Mouse (Mus musculus): ENCODE measurements around the gene St5. TPM values are rescaled to one million over a fixed set of nuclear protein-coding genes. Genes with fewer than 3 reads are reported as not detected.

St5 gene
- polyA plus RNA-seq, 1 experiment from 2014 or later: 51.0 TPM

DNA sequence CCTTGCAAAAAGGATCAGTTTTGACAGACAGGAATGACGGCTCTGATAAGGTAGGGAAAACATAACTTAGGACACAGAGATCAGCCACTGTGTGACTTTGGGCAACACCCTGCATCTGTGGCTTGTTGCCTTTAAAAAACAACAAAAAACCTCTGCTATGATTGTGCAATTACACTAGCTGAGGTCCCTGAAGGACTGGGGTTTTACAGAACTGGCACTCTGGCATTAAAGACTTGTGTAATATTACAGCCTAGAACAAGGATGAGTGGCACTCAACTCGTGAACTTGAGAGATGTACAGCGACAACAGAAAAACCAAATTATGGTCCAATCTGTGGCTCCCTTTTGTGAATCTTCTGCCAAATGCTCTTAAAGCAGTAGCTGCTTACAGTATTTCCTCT lies 178.6 kb downstream of the St5 start:
- Histone ChIP-seq H3K27me3 (replicated peaks) (no peaks in the 10 kb centered on the region), H3K36me3 (peaks cover 65% of the 10 kb centered on the region), H3K4me1 (peaks cover 16% of the 10 kb centered on the region), H3K27ac (no peak overlapping the region), H3K9me3 (no peaks in the 10 kb centered on the region), H3K9ac (no peak overlapping the region), H3K4me3 (no peak overlapping the region), H3K4me2 (replicated peaks) (no peak overlapping the region)
- ATAC-seq (ENCODE audit: low FRiP score, low read depth): no peak
- WGBS: 90% methylated on average over 3 of the region's 3 CpGs

DNA sequence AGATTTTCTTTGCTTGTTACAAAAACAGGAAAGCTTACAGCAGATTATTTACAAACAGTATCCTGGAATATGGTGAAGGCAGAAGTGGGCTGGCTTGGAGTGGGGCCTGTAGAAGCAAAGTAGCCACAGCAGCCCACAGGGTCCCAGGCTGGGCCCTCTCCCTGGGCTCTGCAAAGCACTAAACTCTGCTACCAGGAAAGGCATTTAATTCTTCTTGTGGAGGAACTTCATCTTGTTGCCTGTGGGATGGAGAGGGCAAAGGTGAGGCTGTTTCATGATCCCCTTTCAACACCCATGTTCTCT lies 179.0 kb downstream of the St5 start:
- H3K4me1 ChIP-seq: peaks cover 16% of the 10 kb centered on the region
- H3K36me3 ChIP-seq: peaks cover 62% of the 10 kb centered on the region
- H3K27me3 ChIP-seq (replicated peaks): no peaks in the 10 kb centered on the region
- ATAC-seq (ENCODE audit: low FRiP score, low read depth): no peak
- no peak overlapping the region for H3K9ac ChIP-seq
- H3K9me3 ChIP-seq: no peaks in the 10 kb centered on the region
- H3K4me3 ChIP-seq: no peak overlapping the region
- no peak overlapping the region for H3K4me2 ChIP-seq (replicated peaks)
- H3K27ac ChIP-seq: no peak overlapping the region

DNA sequence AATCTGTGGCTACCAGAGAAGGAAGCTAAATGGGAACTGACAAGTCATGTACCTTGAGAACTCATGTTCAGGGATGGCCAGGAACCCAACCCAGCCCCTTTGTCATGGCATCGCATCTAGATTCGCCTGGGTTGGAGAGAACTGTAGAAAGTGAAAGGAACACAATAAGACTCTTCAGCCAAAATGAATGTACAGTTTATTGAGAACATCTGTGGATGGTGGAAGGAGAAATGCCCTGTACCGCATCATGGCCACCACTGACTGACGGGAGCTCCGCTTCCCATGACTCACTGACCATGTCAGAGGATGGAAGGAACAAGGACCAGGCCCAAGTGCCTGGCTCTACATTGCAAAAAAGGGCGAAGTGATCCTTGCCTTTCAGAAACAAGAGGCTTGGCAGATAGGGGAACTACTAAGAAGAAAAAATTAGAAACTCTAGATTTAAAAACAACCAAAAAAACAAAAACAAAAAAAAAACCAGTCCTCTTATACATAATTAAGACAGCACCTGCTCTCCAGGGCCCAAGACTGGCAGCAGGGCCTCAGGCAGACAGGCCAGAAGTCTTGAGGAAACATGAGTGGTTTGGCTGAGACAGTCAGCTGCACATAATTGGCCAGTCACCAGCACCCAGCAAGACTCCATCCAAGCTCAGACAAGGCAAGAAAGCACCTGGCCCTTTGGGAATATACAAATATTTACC lies 179.5 kb downstream of the St5 start:
- H3K27ac ChIP-seq: no peak overlapping the region
- no peak overlapping the region for H3K4me3 ChIP-seq
- ATAC-seq (ENCODE audit: low FRiP score, low read depth): no peak
- no peaks in the 10 kb centered on the region for H3K27me3 ChIP-seq (replicated peaks)
- no peak overlapping the region for H3K4me2 ChIP-seq (replicated peaks)
- peaks cover 16% of the 10 kb centered on the region for H3K4me1 ChIP-seq
- no peaks in the 10 kb centered on the region for H3K9me3 ChIP-seq
- WGBS: 63% methylated on average over 6 of the region's 6 CpGs
- H3K36me3 ChIP-seq: peaks cover 62% of the 10 kb centered on the region
- no peak overlapping the region for H3K9ac ChIP-seq

DNA sequence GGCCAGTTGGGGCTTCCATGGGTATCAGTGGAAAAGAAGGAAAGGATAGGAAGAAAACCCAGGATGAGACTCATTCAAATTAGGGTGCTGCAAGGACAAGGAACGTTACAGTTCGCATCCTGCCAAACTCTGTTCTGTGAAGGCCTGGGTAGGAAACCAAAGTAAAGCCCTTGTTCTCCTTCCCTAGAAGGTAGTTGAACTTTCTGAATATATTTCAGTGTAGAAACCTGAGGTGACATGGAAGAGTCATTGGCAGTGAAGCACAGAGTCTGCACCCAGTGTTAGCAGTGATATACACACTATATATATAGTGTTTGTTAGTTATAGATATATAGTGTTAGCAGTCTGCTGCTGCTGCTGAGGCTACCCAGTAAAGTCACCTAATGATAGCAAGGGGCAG lies 180.1 kb downstream of the St5 start:
- no peak for ATAC-seq (ENCODE audit: low FRiP score, low read depth)

DNA sequence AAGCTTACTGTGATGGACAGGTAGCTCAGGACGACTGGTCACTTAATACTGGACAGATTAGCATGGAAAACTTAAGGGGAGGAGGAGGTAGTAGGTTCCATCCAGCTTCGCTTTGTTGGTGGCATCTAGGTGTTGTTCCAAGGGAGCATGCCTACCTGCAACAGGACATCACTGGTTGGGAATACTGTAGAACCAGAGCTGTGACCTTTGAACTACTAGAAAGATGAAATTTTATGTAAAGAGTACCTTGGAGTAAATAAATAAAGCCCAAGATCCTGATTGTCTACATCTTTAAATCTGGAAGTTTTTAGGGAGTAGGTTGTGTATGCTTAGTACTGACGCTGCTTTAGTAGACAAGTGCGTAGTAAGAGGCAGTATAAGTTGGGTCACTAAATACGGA lies 181.3 kb downstream of the St5 start:
- Histone ChIP-seq H3K36me3 (peaks cover 55% of the 10 kb centered on the region), H3K4me2 (replicated peaks) (no peak overlapping the region), H3K27me3 (replicated peaks) (no peaks in the 10 kb centered on the region), H3K27ac (no peak overlapping the region), H3K9me3 (no peaks in the 10 kb centered on the region), H3K4me3 (no peak overlapping the region), H3K9ac (no peak overlapping the region), H3K4me1 (peaks cover 23% of the 10 kb centered on the region)
- ATAC-seq (ENCODE audit: low FRiP score, low read depth): no peak
- 82% methylated on average over 5 of the region's 5 CpGs for WGBS

More for the DNA sequence above, 180.1 kb downstream of the St5 start:
- Histone ChIP-seq H3K9ac (no peak overlapping the region), H3K4me3 (no peak overlapping the region), H3K27me3 (replicated peaks) (no peaks in the 10 kb centered on the region), H3K4me2 (replicated peaks) (no peak overlapping the region), H3K36me3 (peaks cover 59% of the 10 kb centered on the region), H3K27ac (no peak overlapping the region), H3K4me1 (peaks cover 16% of the 10 kb centered on the region), H3K9me3 (no peaks in the 10 kb centered on the region)
- WGBS: 62% methylated on average over 2 of the region's 2 CpGs

DNA sequence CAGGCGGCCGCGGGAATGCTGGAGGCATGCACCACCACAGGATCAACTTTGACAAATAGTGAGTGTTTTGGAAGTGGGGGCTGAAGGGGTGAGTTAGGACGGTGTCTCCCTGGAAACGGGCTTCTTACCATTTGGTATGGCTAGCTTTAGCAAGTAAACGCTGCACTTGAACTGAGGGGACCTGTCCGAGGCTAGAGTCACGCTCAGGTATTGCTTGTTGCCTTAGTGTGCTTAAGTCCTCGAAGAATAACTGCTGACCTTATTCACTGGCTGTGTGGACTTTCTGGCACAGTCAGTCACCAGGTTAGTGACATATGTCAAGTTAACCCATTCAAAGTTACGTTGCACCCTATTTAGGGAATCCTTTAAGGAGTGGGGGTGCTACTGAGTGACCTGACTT lies 183.5 kb downstream of the St5 start:
- WGBS: 5% methylated on average over 10 of the region's 10 CpGs
- Histone ChIP-seq H3K27ac (no peak overlapping the region), H3K4me1 (peaks cover 23% of the 10 kb centered on the region), H3K9me3 (no peaks in the 10 kb centered on the region), H3K36me3 (peaks cover 40% of the 10 kb centered on the region), H3K27me3 (replicated peaks) (no peaks in the 10 kb centered on the region), H3K9ac (peak overlapping the region; percentile 94), H3K4me2 (replicated peaks) (peak overlapping the region; percentile 94), H3K4me3 (peak overlapping the region; percentile 86)
- no peak for ATAC-seq (ENCODE audit: low FRiP score, low read depth)

DNA sequence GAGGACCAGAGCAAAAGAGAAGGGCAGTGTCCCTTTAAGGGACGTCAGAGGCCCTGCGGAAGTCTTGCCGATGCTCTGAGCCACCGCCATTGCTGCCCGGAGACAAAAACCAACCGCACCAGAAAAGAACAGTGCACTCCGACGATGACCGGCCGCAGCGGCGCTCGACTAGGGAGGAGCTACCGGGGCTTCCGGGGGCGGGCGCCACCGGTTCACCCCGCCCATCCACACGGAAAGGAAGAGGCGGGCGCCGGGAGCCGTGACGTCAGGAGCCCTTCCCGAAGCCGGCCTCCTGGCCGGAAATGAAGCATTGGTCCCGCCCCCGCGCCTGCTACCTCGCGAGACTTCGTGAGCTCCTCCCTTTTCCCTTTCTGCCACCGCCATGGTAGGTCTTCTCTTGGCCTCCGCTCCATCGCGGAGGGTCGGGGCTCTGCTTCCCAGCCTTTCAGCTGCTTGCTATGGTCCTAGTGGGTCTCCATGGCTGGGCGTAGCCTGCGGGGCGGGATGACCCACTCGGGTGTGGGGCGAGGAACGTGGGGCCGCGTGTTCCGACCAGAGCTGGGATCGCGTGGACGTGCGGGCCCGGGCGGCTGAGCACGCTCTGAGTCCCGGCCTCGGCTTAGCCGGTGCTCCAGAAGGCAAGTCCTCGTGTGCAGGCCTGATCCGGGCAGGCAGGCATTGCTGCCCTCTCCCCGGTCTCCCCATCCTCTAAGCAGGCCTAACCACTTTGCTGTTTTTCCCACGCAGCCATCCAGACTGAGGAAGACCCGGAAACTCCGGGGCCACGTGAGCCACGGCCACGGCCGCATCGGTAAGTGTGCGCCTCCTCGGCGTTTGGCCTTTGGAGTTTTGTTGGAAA lies 184.3 kb downstream of the St5 start, which contains the start of gene Rpl27a:
Rpl27a (plus strand) TSS at position 310 of the 859 bp plus-strand sequence.
- WGBS: under 1% methylated on average over 72 of the region's 72 CpGs
- Histone ChIP-seq H3K4me2 (replicated peaks) (peak within 1 kb of the TSS; percentile 94), H3K27me3 (replicated peaks) (no peaks in the 10 kb centered on the region), H3K9ac (peak within 1 kb of the TSS; percentile 94), H3K36me3 (peaks cover 31% of the 10 kb centered on the region), H3K4me1 (peaks cover 23% of the 10 kb centered on the region), H3K27ac (peak within 1 kb of the TSS; percentile 89), H3K4me3 (peak within 1 kb of the TSS; percentile 86), H3K9me3 (no peaks in the 10 kb centered on the region)
- peak; percentile 95 for ATAC-seq (ENCODE audit: low FRiP score, low read depth)

DNA sequence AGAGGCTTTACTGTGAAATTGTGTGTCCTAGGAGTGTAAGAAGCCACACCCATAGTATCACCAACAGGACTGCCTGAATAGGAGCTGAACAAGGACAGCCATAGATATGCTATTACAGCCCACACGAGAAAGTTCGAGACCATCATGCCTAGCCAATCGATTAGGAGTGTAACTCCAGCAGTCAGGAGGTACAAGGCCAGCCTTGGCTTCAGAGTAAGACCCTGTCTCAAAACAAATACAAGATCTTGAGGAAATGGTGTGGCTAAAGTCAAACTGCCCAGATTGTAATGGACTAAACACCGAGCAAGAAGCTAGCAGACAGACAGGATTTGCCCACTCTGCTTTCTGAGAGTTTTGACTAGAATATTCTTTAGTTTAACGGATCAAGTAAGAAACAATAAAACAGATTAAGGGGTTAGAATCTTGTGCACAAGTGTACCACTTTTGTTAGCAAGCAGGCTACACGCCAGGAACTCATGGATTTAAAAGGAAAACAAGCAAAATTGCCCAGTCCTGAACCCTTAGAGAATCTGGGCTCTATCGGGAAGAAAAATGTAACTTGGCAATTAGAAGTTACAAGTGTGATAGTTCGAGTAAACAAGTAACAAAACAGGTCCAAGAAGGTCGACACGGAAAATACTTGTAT lies 185.2 kb downstream of the St5 start:
- H3K4me3 ChIP-seq: peak overlapping the region; percentile 86
- H3K9ac ChIP-seq: peak overlapping the region; percentile 94
- peak overlapping the region; percentile 89 for H3K27ac ChIP-seq
- H3K36me3 ChIP-seq: peaks cover 23% of the 10 kb centered on the region
- WGBS: 17% methylated on average over 10 of the region's 10 CpGs
- no peak for ATAC-seq (ENCODE audit: low FRiP score, low read depth)
- no peaks in the 10 kb centered on the region for H3K9me3 ChIP-seq
- H3K4me1 ChIP-seq: peaks cover 23% of the 10 kb centered on the region
- peak overlapping the region; percentile 94 for H3K4me2 ChIP-seq (replicated peaks)
- no peaks in the 10 kb centered on the region for H3K27me3 ChIP-seq (replicated peaks)

DNA sequence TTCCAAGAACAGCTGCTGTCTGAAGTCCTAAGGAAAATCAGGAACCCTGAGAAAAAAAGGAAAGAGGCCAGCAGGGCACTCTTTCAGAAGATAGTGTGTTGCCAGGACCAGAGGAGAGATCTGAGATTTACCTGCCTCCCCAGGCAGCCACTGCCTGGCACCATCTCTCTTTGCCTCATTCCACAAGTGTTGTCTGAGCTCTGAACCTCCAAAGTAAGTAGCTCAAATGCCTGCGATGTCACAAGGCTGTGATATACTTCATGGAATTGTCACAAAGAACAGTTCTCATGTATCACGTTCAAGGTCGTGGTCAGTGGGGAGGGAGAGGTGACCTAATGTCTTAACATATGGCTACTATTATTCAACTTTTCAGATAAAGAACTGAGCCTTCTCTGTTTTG lies 186.9 kb downstream of the St5 start:
- WGBS: 85% methylated on average over 3 of the region's 3 CpGs

DNA sequence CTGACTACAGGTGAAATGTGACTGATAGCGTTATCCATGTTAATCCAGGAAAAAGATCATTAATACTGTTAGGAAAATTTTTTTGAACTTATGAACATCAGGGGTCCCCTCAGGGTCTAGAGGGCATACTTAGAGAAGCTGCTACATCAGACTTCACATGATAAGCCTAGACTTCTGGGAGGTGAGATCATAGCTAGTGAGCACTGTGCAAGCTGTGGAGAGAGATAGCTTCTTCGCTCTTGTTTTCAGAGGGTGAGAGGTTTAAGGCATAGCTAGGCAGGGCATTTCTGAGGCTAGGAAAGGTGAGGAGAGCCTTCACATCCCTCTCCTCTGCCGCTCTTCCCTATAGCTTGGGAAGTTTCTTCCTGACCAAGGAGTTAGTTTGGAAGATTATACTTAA lies 191.6 kb downstream of the St5 start:
- Histone ChIP-seq H3K36me3 (no peaks in the 10 kb centered on the region), H3K27ac (no peak overlapping the region), H3K9me3 (no peaks in the 10 kb centered on the region), H3K4me2 (replicated peaks) (no peak overlapping the region), H3K4me3 (no peak overlapping the region), H3K4me1 (peaks cover 9% of the 10 kb centered on the region), H3K27me3 (replicated peaks) (no peaks in the 10 kb centered on the region), H3K9ac (no peak overlapping the region)
- ATAC-seq (ENCODE audit: low FRiP score, low read depth): no peak
- WGBS: 92% methylated on average over 3 of the region's 3 CpGs

More for the DNA sequence above, 186.9 kb downstream of the St5 start:
- Histone ChIP-seq H3K9ac (no peak overlapping the region), H3K4me1 (peaks cover 23% of the 10 kb centered on the region), H3K27ac (no peak overlapping the region), H3K27me3 (replicated peaks) (no peaks in the 10 kb centered on the region), H3K4me2 (replicated peaks) (no peak overlapping the region), H3K36me3 (peaks cover 7% of the 10 kb centered on the region), H3K9me3 (no peaks in the 10 kb centered on the region), H3K4me3 (no peak overlapping the region)
- ATAC-seq (ENCODE audit: low FRiP score, low read depth): no peak

DNA sequence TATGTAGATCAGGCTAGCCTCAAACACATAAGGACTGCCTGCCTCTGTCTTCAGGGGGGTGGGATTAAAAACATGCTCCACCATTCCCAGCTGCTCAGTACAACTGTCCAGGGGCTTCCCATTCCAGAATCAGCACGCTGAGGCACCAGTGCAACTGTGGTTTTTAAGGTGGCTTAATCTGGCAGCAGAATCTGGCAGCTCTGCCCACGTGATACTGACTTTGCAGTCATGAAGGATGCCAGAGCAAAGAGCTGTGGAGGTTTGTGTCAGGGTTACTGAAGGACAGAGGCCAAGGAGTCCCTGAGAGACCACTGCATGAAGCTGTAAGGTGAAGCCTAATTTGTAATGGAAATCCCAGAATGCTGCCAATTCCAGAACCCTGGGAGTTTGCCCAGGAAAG lies 192.6 kb downstream of the St5 start:
- no peak overlapping the region for H3K4me3 ChIP-seq
- no peak overlapping the region for H3K27ac ChIP-seq
- peaks cover 11% of the 10 kb centered on the region for H3K4me1 ChIP-seq
- H3K9ac ChIP-seq: no peak overlapping the region
- no peak for ATAC-seq (ENCODE audit: low FRiP score, low read depth)
- no peaks in the 10 kb centered on the region for H3K36me3 ChIP-seq
- no peaks in the 10 kb centered on the region for H3K9me3 ChIP-seq
- WGBS: 70% methylated on average over 2 of the region's 2 CpGs
- H3K27me3 ChIP-seq (replicated peaks): no peaks in the 10 kb centered on the region
- no peak overlapping the region for H3K4me2 ChIP-seq (replicated peaks)

DNA sequence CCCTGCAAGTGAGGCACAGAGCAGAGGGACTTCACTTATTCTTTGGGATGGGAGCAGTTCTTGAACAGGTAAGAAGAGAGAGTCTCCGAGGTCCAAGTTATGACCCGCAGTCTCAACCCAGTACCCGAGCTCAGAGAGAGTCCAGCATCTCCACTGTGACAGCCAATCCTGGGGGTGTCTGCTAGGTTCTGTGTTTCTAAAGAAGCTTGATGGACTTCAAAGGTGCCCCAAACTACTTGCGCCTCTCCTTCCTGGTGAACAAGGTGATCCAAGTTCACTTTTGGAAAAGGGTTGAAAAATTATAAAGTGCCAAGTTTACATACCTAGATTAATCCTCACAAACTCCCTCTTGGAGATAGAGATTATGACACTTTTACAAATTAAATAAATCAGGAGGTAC lies 195.4 kb downstream of the St5 start, which contains the start of gene Trim66:
Trim66 (minus strand) TSS at position 101 of the 400 bp plus-strand sequence.
- peak within 1 kb of the TSS; percentile 25; the same call in 1 of the 2 replicates for H3K4me2 ChIP-seq (replicated peaks)
- H3K27ac ChIP-seq: no peak within 1 kb of the TSS
- H3K4me3 ChIP-seq: no peak within 1 kb of the TSS
- peaks cover 11% of the 10 kb centered on the region for H3K4me1 ChIP-seq
- ATAC-seq (ENCODE audit: low FRiP score, low read depth): no peak
- WGBS: 91% methylated on average over 4 of the region's 4 CpGs
- no peak within 1 kb of the TSS for H3K9ac ChIP-seq
- no peaks in the 10 kb centered on the region for H3K27me3 ChIP-seq (replicated peaks)
- H3K9me3 ChIP-seq: no peaks in the 10 kb centered on the region
- H3K36me3 ChIP-seq: no peaks in the 10 kb centered on the region
